Mouse (Mus musculus) heart, embryonic 16.5 days (tissue): Measurements from ENCODE around the gene Gm37240. TPM values are rescaled to one million over a fixed set of nuclear protein-coding genes. Genes with fewer than 3 reads are reported as not detected.

ENCODE experiments used
- ATAC-seq: fragments of 200-750 bp; cut with Nextera tagmentation; replicated peaks from 2 replicates; pipeline ENCODE4 v1.8.0; 2017; ENCODE audit warnings: moderate number of reproducible peaks; ENCODE audit not compliant: insufficient read depth, low FRiP score; ENCODE audit errors: extremely low read depth
- H3K27ac ChIP-seq: fragments of 300-500 bp; sonication (generic); 2 replicates; pipeline ENCODE4 v1.5.1; 2014; ENCODE audit warnings: mild to moderate bottlenecking, low read length, control low read depth, moderate library complexity
- H3K27me3 ChIP-seq: fragments of 300-500 bp; sonication (generic); 2 replicates; pipeline ENCODE4 v1.6.1; 2014; ENCODE audit warnings: low read length, mixed read lengths; ENCODE audit not compliant: control insufficient read depth, insufficient read depth
- H3K36me3 ChIP-seq: fragments of 300-500 bp; sonication (generic); 2 replicates; pipeline ENCODE4 v1.6.1; 2014; ENCODE audit not compliant: control insufficient read depth, insufficient read depth
- H3K4me1 ChIP-seq: fragments of 300-500 bp; sonication (generic); 2 replicates; pipeline ENCODE4 v1.6.1; 2014; ENCODE audit warnings: low read length, mixed read lengths; ENCODE audit not compliant: control insufficient read depth, insufficient read depth
- H3K4me2 ChIP-seq: fragments of 300-500 bp; sonication (generic); 2 replicates; pipeline ENCODE4 v1.6.1; 2014; ENCODE audit warnings: low read depth, mild to moderate bottlenecking, control low read depth, low read length
- H3K4me3 ChIP-seq: fragments of 300-500 bp; sonication (generic); 2 replicates; pipeline ENCODE4 v1.5.1; 2014; ENCODE audit warnings: mild to moderate bottlenecking, control low read depth, low read length
- H3K9ac ChIP-seq: fragments of 300-500 bp; sonication (generic); 2 replicates; pipeline ENCODE4 v1.6.1; 2014; ENCODE audit warnings: low read length, control low read depth
- H3K9me3 ChIP-seq: fragments of 300-500 bp; sonication (generic); replicated peaks from 2 replicates; pipeline ENCODE4 v1.6.1; 2016; ENCODE audit warnings: low read length; ENCODE audit not compliant: control insufficient read depth
- WGBS: fragments of 180-500 bp; shearing (Covaris S2); extraction: QIAGEN DNeasy Blood & Tissue Kit; methylation state at CpG from one replicate; pipeline ENCODE4 v1.1.7; 2014; 5-methylcytosine and 5-hydroxymethylcytosine counted together
- polyA plus RNA-seq: library from polyadenylated mRNA; unstranded; fragments of >200 nt; fragmentation: Nextera tagmentation; extraction: Ambion mirVana; gene quantifications from 2 replicates; pipeline ENCODE4 v1.2.1, GENCODE M21; 2015

Gm37240 gene
- polyA plus RNA-seq, 1 experiment from 2014 or later: 18.4 TPM

- Histone ChIP-seq H3K9me3 (no peaks in the 10 kb centered on the region), H3K9ac (no peak overlapping the region), H3K27me3 (no peaks in the 10 kb centered on the region), H3K36me3 (peaks cover 4% of the 10 kb centered on the region; the same call in 1 of the 2 replicates), H3K27ac (no peak overlapping the region), H3K4me2 (no peak overlapping the region), H3K4me1 (no peaks in the 10 kb centered on the region), H3K4me3 (no peak overlapping the region)
- WGBS: 88% methylated on average over 8 of the region's 8 CpGs
- ATAC-seq: no peak
Measured at GRCm38 (mm10) chr3:84504291-84504690, 1383.0 kb downstream of the Gm37240 start.

GRCm38 (mm10) chr3:84502101-84502500, 1385.2 kb downstream of the Gm37240 start:
- H3K4me3 ChIP-seq: no peak overlapping the region
- H3K4me1 ChIP-seq: no peaks in the 10 kb centered on the region
- H3K27ac ChIP-seq: no peak overlapping the region
- no peak overlapping the region for H3K9ac ChIP-seq
- no peak overlapping the region for H3K4me2 ChIP-seq
- H3K36me3 ChIP-seq: peaks cover 6% of the 10 kb centered on the region; the same call in 1 of the 2 replicates
- no peaks in the 10 kb centered on the region for H3K9me3 ChIP-seq
- H3K27me3 ChIP-seq: no peaks in the 10 kb centered on the region
- no peak for ATAC-seq
- 78% methylated on average over 2 of the region's 2 CpGs for WGBS

GRCm38 (mm10) chr3:84500491-84500890, 1386.8 kb downstream of the Gm37240 start:
- no peak overlapping the region for H3K4me3 ChIP-seq
- WGBS: 82% methylated on average over 10 of the region's 10 CpGs
- H3K9ac ChIP-seq: no peak overlapping the region
- H3K9me3 ChIP-seq: no peaks in the 10 kb centered on the region
- ATAC-seq: no peak
- H3K27me3 ChIP-seq: no peaks in the 10 kb centered on the region
- H3K27ac ChIP-seq: no peak overlapping the region
- no peak overlapping the region for H3K4me2 ChIP-seq
- peaks cover 12% of the 10 kb centered on the region; the same call in 1 of the 2 replicates for H3K36me3 ChIP-seq
- no peaks in the 10 kb centered on the region for H3K4me1 ChIP-seq

- no peak overlapping the region for H3K27ac ChIP-seq
- H3K4me1 ChIP-seq: no peaks in the 10 kb centered on the region
- H3K36me3 ChIP-seq: peaks cover 14% of the 10 kb centered on the region
- no peak overlapping the region for H3K9ac ChIP-seq
- no peaks in the 10 kb centered on the region for H3K27me3 ChIP-seq
- no peak overlapping the region for H3K4me2 ChIP-seq
- 85% methylated on average over 11 of the region's 11 CpGs for WGBS
- ATAC-seq: no peak
- no peak overlapping the region for H3K4me3 ChIP-seq
- no peaks in the 10 kb centered on the region for H3K9me3 ChIP-seq
Measured at GRCm38 (mm10) chr3:84497718-84498117, 1389.6 kb downstream of the Gm37240 start.

GRCm38 (mm10) chr3:84492657-84493056, 1394.7 kb downstream of the Gm37240 start:
- Histone ChIP-seq H3K9me3 (no peaks in the 10 kb centered on the region), H3K27ac (no peak overlapping the region), H3K4me1 (no peaks in the 10 kb centered on the region), H3K9ac (no peak overlapping the region), H3K36me3 (peaks cover 21% of the 10 kb centered on the region), H3K27me3 (no peaks in the 10 kb centered on the region), H3K4me3 (no peak overlapping the region), H3K4me2 (no peak overlapping the region)
- WGBS: 83% methylated on average over 8 of the region's 8 CpGs
- no peak for ATAC-seq

GRCm38 (mm10) chr3:84492148-84492547, 1395.2 kb downstream of the Gm37240 start:
- Histone ChIP-seq H3K36me3 (peaks cover 19% of the 10 kb centered on the region), H3K27me3 (no peaks in the 10 kb centered on the region), H3K4me1 (no peaks in the 10 kb centered on the region), H3K4me2 (no peak overlapping the region), H3K9me3 (no peaks in the 10 kb centered on the region), H3K9ac (no peak overlapping the region), H3K27ac (no peak overlapping the region), H3K4me3 (no peak overlapping the region)
- no peak for ATAC-seq
- 71% methylated on average over 4 of the region's 4 CpGs for WGBS

GRCm38 (mm10) chr3:84488716-84489115, 1398.6 kb downstream of the Gm37240 start:
- no peaks in the 10 kb centered on the region for H3K27me3 ChIP-seq
- 65% methylated on average over 6 of the region's 6 CpGs for WGBS

GRCm38 (mm10) chr3:84484891-84485290, 1402.4 kb downstream of the Gm37240 start:
- 76% methylated on average over 3 of the region's 3 CpGs for WGBS
- H3K27ac ChIP-seq: no peak overlapping the region

More at GRCm38 (mm10) chr3:84488716-84489115, 1398.6 kb downstream of the Gm37240 start:
- no peak overlapping the region for H3K4me2 ChIP-seq
- H3K4me1 ChIP-seq: no peaks in the 10 kb centered on the region
- no peaks in the 10 kb centered on the region for H3K9me3 ChIP-seq
- H3K9ac ChIP-seq: no peak overlapping the region
- ATAC-seq: no peak
- peaks cover 8% of the 10 kb centered on the region for H3K36me3 ChIP-seq
- H3K4me3 ChIP-seq: no peak overlapping the region
- H3K27ac ChIP-seq: no peak overlapping the region

GRCm38 (mm10) chr3:84484333-84484732, 1403.0 kb downstream of the Gm37240 start:
- no peak overlapping the region for H3K9ac ChIP-seq
- no peak for ATAC-seq
- H3K9me3 ChIP-seq: no peaks in the 10 kb centered on the region
- WGBS: 59% methylated on average over 4 of the region's 4 CpGs
- peaks cover 5% of the 10 kb centered on the region; the same call in 1 of the 2 replicates for H3K36me3 ChIP-seq
- H3K27ac ChIP-seq: no peak overlapping the region
- peaks cover 3% of the 10 kb centered on the region; the same call in 1 of the 2 replicates for H3K27me3 ChIP-seq
- H3K4me2 ChIP-seq: no peak overlapping the region
- peaks cover 7% of the 10 kb centered on the region for H3K4me1 ChIP-seq
- H3K4me3 ChIP-seq: no peak overlapping the region

More at GRCm38 (mm10) chr3:84484891-84485290, 1402.4 kb downstream of the Gm37240 start:
- no peak for ATAC-seq
- Histone ChIP-seq H3K4me1 (peaks cover 7% of the 10 kb centered on the region), H3K27me3 (peaks cover 3% of the 10 kb centered on the region; the same call in 1 of the 2 replicates), H3K4me2 (no peak overlapping the region), H3K4me3 (no peak overlapping the region), H3K9me3 (no peaks in the 10 kb centered on the region), H3K36me3 (peaks cover 5% of the 10 kb centered on the region; the same call in 1 of the 2 replicates), H3K9ac (no peak overlapping the region)
